Mouse (Mus musculus) cerebral cortex, adult 2 months (tissue): ENCODE results near the gene Gm5460.

Source experiments
- WGBS: fragments of 180-500 bp; shearing (Covaris S2); methylation state at CpG from one replicate; pipeline ENCODE4 v1.1.7; 2018; 5-methylcytosine and 5-hydroxymethylcytosine counted together

The Gm5460 gene

DNA sequence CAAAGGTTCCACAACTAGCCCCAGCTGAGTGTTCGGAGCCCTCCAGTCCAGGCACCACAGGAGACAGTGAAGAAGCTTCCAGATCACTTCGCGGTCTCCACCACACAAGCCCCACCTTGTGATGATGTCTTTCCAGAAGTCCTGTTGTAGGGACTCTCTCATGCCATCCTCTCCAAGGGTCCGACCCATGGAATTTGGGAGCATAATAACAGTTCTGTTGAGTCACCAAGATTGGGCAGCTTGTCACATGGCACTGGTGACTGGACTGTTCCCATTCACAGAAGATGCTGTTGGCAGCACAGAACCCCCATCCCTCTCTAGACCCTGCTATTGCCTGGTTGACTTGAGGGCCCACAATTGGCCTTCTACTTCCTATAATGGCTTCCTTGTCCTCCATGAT, at the start of gene Gm5460:
Gene Gm5460 (plus strand): TSS at position 378 of the 400 bp plus-strand sequence.
- WGBS: 92% methylated on average over 4 of the region's 4 CpGs

DNA sequence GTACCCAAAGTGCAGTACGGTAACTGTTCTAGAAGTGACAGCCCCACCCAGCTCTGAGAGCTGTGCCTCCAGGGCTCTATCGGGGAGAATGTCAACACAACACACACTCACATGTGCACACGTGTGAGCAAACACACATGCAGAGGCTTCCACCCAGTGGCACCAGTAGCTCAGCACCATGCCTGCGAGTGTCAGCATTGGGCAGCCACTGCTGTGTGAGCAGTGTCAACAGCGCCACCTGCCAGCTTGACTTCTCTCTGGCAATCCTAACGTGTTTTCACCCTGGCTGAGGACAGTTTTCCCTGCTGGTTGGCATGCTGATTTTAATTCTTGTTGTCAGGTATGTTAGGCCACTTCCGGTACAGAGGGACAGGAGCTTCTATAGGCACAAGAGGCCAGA, 43.9 kb upstream of the Gm5460 start:
- WGBS: 60% methylated on average over 7 of the region's 7 CpGs

DNA sequence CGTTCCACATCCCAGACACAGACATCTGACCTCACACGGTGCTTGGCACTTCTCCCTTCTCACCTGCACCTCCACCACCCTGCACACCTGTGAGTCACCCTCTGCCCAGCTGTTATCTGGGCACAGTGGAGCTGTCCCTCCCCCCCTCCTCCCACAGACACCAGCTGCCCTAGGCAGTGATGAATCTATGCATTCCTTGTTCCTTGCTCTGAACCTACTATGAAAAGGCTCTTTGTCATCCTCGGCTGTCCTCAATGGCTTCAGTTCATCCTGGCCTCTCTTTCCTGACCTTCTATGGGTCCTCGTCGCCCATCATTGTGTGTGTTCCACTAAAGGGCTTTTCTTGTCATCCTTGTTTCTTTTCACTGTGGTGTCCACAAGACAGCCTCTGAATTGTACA, 41.8 kb upstream of the Gm5460 start:
- WGBS: 51% methylated on average over 5 of the region's 5 CpGs

- WGBS: 53% methylated on average over 7 of the region's 7 CpGs
Observed at GRCm38 (mm10) chr14:33977748-33978147, 38.8 kb upstream of the Gm5460 start.

DNA sequence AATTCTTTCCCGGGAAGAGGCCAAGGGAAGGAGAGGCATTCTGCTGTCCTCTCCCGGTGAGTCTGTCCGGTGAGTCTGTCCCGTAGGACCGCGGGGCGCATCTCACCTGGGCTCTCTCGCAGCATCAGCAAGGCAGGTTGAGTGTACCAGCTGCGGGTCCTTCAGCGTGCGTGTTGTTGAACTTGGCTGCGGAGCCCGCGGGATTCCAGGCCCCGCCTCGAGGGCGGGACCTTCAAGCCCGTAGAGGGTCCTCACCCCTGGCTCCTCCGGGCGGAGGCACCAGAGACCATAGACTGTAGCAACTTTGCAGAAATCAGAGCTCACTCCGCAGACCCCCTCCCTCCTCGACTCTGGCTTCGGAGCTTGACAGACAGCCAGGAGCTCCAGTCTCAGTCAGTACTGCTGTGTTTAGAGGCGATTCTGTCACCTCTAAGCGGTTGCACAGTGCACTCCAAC, 37.9 kb upstream of the Gm5460 start, which contains the start of gene Zfp488:
Gene Zfp488 (minus strand): TSS at position 161 of the 456 bp plus-strand sequence.
- 5% methylated on average over 25 of the region's 25 CpGs for WGBS

GRCm38 (mm10) chr14:33989201-33989600, 27.4 kb upstream of the Gm5460 start:
- WGBS: 68% methylated on average over 3 of the region's 3 CpGs

DNA sequence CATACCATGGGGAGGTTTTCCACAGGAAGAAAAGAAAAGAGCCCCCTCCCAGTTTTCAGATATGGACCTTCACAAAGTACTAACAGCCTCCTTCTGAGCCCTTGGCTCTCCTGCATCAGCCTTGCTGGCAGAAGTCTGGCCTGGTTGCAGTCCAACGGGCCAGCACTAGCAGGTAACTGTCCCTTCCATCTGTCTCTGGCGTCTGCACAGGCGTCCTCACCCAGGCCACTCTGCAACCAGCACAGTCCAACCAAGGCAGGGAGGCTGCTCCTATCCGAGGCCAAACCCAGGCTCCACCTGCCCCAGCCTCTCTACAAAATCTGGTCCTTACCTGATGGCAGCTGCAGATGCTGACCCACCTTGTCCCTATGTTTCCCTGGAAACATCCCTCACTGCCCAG, 24.6 kb upstream of the Gm5460 start:
- WGBS: 90% methylated on average over 4 of the region's 4 CpGs

DNA sequence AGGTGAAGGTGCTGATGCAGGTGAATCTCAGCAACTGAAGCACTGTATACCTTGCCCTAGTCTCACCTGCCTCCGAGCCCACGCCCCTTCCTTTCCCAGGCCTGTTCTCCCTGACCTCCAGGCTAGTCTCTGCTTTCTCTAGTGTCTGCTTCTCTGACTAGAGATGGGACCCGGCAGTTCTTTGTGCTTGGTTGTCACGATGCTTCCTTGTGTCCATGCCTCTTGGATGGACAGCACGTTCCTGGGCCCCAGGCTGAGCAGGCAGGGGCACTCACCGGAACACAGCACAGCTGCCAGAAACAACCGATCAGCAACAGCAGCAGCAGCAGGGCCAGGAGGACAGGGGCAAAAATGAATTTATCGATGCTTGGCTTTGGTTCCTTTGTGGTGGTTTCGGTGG, 23.5 kb upstream of the Gm5460 start:
- 94% methylated on average over 9 of the region's 9 CpGs for WGBS

- 94% methylated on average over 6 of the region's 6 CpGs for WGBS
Observed at GRCm38 (mm10) chr14:33993521-33994289, 22.9 kb upstream of the Gm5460 start.

DNA sequence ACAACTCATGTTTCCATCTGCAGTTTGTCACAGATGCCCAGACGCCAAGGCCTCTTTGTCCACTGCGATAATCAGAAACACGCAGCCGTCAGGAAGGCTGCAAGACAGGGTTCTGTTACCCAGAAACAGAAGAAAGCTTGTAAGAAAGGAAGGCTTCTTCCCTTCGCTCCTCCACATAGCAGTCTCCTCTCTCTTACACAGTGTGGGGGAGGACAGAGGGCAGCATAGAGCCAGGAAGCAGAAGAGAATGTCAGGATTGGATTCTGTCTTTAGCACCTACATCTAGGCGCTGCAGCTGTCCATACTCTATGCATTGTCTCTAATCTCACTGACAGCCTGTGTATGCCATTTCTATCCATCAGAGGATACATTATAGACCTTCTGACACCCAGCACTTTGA, 19.1 kb upstream of the Gm5460 start:
- WGBS: 33% methylated on average over 6 of the region's 6 CpGs

GRCm38 (mm10) chr14:34002358-34002757, 14.2 kb upstream of the Gm5460 start:
- WGBS: 91% methylated on average over 5 of the region's 5 CpGs

DNA sequence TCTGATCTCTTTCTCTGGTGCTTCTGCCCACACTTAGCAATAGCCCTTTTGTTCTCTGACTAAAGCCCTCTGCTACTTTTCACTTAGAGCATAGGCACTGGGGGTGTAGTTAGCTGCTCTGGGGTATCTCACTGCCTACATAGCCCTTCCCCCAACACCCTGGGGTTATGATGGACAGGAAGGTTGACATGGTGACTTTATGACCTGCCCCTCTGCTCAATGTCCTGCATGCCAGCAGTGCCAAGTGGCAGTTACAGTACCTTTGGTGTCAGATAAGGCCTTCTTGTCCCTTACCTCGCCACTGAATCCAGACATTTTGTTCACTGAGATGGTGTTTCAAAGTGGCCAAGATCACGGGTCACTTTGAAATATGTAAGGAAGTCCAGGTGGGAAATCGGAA, 1.5 kb upstream of the Gm5460 start, which contains the start of gene Gm30083:
Gene Gm30083 (minus strand): TSS at position 120 of the 400 bp plus-strand sequence.
- 92% methylated on average over 3 of the region's 3 CpGs for WGBS

DNA sequence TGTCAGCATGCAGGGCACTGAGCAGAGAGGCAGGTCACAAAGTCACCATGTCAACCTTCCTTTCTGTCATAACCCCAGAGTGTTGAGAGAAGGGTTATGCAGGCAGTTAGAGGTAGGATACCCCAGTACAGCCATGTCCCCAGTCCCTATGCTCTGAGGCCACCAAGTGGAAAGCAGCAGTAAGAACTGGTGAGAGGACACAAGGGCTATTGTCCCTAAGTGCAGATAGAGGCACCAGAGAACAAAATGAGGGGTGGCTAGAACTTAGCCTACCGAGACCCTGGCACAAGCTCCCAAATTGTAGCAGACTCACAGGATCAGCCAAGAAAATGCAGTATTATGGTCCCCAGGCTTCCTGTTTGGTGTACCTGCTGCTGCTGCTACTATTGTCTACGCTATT, 380 bp downstream of the Gm5460 start:
- 85% methylated on average over 2 of the region's 2 CpGs for WGBS

DNA sequence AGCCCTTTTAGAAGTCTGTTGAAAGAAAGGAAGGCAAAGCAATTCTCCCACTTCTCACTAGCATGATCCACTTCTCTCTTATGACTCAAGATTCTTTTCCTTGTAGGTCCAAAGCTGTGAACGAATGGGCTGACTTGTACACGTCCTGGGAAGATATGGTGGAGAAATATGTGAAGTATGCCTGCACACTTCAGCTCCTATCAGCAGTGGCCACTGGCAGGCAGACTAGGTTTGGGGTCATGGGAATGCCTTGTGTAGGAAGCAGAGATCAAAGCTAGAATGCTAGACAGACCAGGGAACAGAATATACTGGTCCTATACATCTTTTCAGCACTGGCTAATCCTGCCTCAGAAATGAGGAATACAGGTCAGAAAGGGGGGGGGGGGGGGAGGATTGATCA, 10.2 kb downstream of the Gm5460 start:
- 79% methylated on average over 2 of the region's 2 CpGs for WGBS

GRCm38 (mm10) chr14:34033841-34034610, 17.5 kb downstream of the Gm5460 start:
- WGBS: 94% methylated on average over 8 of the region's 8 CpGs

GRCm38 (mm10) chr14:34041241-34041640, 24.7 kb downstream of the Gm5460 start:
- WGBS: 86% methylated on average over 4 of the region's 4 CpGs

- 90% methylated on average over 3 of the region's 3 CpGs for WGBS
Observed at GRCm38 (mm10) chr14:34043341-34043740, 26.8 kb downstream of the Gm5460 start.

DNA sequence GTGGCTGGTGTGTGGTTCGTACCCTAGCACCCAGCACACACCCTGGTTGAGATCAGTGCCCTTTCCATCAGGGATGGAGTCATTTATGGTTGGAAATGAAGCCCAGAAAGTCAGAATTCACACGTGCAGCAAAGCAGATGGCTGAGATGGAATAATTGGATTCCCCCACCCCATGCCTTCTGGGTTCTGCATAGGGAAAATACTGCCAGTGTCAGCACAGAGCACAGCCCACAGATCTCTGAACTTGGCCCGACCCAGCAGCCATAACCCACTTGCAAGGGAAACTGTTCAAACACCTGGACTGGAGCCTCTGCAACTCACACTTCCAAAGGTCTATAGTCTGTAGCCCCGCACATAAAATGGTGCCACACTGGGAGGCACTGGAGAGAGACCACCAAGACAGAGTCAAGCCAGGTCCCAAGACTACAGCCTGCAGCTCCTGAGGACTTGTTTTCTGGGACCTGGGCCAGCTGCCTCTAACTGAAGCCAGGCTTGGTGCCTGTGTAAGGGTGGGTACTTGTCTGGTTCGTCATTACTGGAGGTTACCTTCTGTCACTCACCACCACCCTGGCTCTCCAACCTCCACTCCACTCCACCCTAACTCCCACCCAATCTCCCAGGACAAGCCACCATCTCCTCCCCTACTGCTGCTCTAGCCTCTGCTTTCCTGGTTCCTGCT, 33.7 kb downstream of the Gm5460 start:
- 62% methylated on average over 5 of the region's 5 CpGs for WGBS

DNA sequence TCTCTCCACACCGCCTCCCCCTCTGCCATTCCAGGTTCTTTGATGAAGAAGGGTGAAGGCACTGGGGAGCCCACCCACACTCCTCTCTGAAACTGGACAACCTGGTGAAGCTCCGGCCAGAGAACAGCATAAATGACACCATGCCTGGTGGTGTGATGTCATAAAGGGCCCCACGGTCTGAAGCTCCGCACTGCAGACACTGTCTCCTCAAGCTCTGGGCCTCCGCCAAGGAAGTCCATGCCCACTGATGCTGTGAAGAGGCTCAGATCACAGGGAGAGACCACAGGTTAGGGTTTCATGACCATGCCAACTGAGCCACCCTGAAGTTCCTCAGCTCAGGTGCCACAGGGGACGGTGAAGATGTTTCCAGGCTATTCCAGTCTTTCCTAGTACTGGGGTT, 36.0 kb downstream of the Gm5460 start, which contains the start of gene Antxrl:
Gene Antxrl (plus strand): TSS at position 192 of the 400 bp plus-strand sequence.
- WGBS: 94% methylated on average over 6 of the region's 6 CpGs

DNA sequence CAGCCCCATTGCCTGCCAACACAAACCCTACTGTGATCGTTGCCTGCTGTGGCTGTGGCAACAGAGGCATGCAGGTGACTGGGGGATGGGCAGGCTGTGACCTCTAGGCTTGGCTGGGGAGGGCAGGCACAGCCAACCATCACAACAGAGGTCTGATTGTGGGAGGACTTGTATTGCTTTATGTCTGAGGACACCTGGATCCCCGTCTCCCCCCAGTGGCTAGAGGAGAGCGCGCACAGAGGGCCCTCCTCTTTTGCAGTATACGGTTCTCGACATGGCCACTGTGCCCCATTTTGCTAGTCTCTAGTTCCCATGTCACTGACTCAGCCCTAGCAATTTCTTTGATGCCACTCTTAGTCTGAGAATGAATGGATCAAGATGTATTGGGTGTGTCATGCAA, 55.1 kb downstream of the Gm5460 start:
- 79% methylated on average over 6 of the region's 6 CpGs for WGBS

GRCm38 (mm10) chr14:34075346-34075745, 58.8 kb downstream of the Gm5460 start:
- WGBS: 71% methylated on average over 4 of the region's 4 CpGs

DNA sequence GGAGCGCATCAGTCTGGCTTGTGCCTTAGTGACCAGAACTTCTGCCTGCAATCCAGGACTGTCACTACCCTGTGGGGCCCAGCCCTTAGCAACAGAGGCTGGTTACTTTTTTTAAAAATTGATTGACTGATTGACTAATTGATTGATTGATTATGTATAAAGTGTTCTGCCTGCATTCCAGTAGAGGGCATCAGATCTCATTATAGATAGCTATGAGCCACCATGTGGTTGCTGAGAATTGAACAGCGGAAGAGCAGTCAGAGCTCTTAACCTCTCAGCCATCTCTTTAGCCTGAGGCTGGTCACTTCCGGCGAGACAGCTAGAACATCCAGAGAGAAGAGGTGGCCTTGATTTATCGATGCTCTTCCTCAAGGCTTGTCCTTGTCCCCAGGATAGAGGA, 60.7 kb downstream of the Gm5460 start:
- 70% methylated on average over 5 of the region's 5 CpGs for WGBS
